Mouse (Mus musculus) olfactory bulb, adult 2 months (tissue): ENCODE results near the gene Hunk. TPM values are rescaled to one million over a fixed set of nuclear protein-coding genes. Genes with fewer than 3 reads are reported as not detected.

Experiments used
- H3K27ac ChIP-seq: fragments of 200-500 bp; 2 replicates; pipeline ENCODE4 v1.5.1; 2012; ENCODE audit warnings: low read depth, low read length; ENCODE audit not compliant: insufficient read depth
- H3K4me1 ChIP-seq: fragments of 200-500 bp; 2 replicates; pipeline ENCODE4 v1.6.1; 2012; ENCODE audit warnings: low read length; ENCODE audit not compliant: control insufficient read depth, insufficient read depth
- H3K4me3 ChIP-seq: fragments of 200-500 bp; 2 replicates; pipeline ENCODE4 v1.5.1; 2012; ENCODE audit warnings: mild to moderate bottlenecking, low read depth, low read length, moderate library complexity; ENCODE audit not compliant: insufficient read depth
- CTCF ChIP-seq: fragments of 200-500 bp; IDR thresholded peaks from 2 replicates; pipeline ENCODE4 v1.5.1; 2012; ENCODE audit warnings: low read depth, mild to moderate bottlenecking, low read length, moderate library complexity; ENCODE audit not compliant: insufficient read depth
- POLR2A ChIP-seq: fragments of 200-500 bp; IDR thresholded peaks from 2 replicates; pipeline ENCODE4 v1.6.1; 2012; ENCODE audit warnings: mild to moderate bottlenecking, low read depth, low read length, moderate library complexity; ENCODE audit not compliant: insufficient read depth
- WGBS: fragments of 180-500 bp; shearing (Covaris S2); methylation state at CpG from one replicate; pipeline ENCODE4 v1.1.7; 2018; 5-methylcytosine and 5-hydroxymethylcytosine counted together
- polyA plus RNA-seq: library from polyadenylated mRNA; stranded (reverse); fragments of >200 nt; gene quantifications from 2 replicates; pipeline ENCODE4 v1.2.4, GENCODE M21; 2012; ENCODE audit warnings: low replicate concordance; ENCODE audit not compliant: missing spikeins, insufficient read depth, insufficient read length

Gene Hunk
- polyA plus RNA-seq, 1 experiment = not detected

DNA sequence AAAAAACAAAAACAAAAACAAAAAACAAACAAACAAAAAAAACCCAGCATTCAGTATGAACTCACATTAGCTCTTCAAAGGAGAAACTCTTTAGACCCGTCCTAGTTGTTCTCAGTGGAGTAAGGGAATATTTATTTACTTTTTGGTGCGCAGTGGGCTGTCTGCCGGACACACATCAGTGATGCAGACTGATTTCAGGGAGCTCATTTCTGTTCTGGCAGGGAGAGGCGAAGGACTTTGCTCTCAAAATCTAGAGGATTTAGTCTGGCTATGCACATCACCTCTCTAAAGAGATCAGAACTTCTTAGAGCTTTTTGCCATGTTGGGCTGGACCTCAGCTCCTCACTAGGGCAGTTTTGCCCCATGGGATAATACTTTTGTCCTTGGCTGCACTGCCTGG, 2.1 kb downstream of the Hunk start:
- Histone ChIP-seq H3K27ac (no peak overlapping the region), H3K4me1 (peaks cover 21% of the 10 kb centered on the region), H3K4me3 (no peak overlapping the region)
- no peak for TF ChIP-seq POLR2A
- no peak for TF ChIP-seq CTCF
- WGBS = 78% methylated on average over 4 of the region's 4 CpGs

DNA sequence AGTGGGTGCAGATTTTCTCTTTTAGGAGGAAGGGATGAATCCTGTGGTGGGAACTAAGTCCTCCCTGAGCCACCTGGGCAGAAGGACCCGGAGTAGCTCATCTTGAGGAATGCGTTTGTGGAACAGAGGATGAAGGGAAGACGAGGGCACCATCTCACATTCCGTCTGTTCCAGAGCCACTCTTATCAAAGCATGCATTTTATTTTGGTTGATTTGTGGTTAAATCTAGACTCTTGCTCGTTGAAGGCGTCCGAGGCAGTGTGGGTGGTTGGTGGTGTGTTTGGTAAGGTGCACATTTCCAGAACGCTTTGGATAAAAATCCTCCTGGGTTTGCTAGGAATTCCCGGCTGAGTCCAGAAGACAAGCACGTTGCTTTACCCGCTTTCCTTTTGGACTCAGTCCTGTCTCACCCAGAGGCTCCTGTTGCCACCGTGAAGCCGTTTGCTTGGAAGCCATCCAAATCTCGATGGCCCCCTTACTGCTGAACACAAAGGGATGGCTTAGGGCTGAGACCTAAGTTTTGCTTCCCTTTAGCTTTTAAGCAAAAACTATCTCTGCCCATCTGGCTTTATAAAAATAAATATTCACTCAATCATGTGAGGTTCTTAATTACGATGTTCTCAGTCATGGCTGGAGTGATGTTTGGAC, 3.4 kb downstream of the Hunk start:
- no peak overlapping the region for H3K27ac ChIP-seq
- 46% methylated on average over 15 of the region's 15 CpGs for WGBS
- no peak overlapping the region for H3K4me3 ChIP-seq

DNA sequence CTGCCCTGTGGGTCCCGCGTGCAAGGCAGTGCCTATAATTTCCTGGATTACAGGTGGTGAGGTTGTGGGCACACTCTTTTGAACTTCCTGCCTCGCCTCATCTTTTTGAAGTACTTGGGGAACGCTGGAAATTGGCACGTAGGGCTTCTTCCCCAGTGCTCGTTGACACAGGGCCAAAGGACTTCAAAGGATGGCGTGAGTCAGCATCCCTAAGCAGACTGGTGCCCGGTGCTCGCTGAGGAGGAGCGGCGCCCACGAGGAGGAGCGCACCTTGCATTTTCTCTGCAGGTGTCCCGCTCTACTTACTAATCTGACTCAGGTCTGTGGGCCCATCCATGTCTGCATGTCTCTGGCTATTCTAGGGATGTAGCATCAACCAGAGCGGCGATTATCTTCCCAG, 4.9 kb downstream of the Hunk start:
- no peak overlapping the region for H3K4me3 ChIP-seq
- H3K4me1 ChIP-seq = peaks cover 20% of the 10 kb centered on the region
- no peak overlapping the region for H3K27ac ChIP-seq
- WGBS = 75% methylated on average over 16 of the region's 16 CpGs
- TF ChIP-seq POLR2A (no peak), CTCF (no peak)

More for the DNA sequence above, 3.4 kb downstream of the Hunk start:
- H3K4me1 ChIP-seq = peaks cover 21% of the 10 kb centered on the region
- TF ChIP-seq CTCF (no peak), POLR2A (no peak)

DNA sequence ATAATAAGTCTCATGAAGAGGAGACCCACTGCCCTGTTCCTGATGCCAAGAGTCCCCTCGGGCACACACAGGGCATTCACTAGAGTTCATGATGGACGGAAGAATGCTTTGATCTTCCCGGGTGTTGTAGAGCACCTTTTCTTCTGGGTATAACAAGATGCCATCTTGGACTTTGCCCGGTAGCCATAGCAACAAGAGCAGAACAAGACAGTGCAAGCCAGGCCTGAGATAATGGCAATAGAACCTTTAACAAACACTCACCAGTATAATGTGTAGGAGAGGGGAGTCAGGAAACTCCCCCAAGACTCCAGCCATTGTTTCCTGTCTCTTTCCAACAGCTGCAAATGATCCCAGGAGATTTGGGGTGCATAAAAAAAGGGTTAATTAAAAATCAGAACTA, 8.9 kb downstream of the Hunk start:
- WGBS = 62% methylated on average over 4 of the region's 4 CpGs
- Histone ChIP-seq H3K4me3 (no peak overlapping the region), H3K27ac (no peak overlapping the region), H3K4me1 (peaks cover 8% of the 10 kb centered on the region)
- TF ChIP-seq CTCF = no peak
- TF ChIP-seq POLR2A = no peak

DNA sequence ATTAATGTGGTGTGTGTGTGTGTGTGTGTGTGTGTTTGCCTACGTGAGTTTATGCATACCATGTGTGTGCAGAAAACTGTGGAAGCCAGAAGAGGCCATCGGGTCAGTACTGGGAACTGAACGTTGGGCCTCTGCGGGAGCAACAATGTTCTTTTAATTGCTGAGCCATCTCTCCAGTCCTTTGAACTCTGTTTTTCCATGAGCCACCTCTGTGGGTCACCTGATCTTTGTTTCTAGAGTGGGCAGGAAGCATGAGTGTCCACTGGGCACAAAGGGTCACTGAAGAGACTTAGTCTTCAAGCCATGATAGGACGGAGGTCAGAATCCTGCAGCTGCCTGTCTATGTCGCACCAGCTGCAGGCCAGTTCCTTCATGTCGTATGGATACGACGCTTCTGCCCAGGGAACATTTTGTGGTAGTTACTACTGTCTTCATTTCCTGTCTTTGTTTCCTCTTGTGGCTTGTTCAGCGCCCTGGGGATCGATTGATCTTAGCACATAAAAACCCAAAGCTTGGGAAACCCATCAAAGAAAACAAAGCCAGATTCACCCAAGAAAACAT, 10.3 kb downstream of the Hunk start:
- TF ChIP-seq CTCF = no peak
- no peak for TF ChIP-seq POLR2A
- H3K4me1 ChIP-seq = peaks cover 3% of the 10 kb centered on the region
- WGBS = 85% methylated on average over 11 of the region's 11 CpGs
- no peak overlapping the region for H3K4me3 ChIP-seq
- no peak overlapping the region for H3K27ac ChIP-seq

DNA sequence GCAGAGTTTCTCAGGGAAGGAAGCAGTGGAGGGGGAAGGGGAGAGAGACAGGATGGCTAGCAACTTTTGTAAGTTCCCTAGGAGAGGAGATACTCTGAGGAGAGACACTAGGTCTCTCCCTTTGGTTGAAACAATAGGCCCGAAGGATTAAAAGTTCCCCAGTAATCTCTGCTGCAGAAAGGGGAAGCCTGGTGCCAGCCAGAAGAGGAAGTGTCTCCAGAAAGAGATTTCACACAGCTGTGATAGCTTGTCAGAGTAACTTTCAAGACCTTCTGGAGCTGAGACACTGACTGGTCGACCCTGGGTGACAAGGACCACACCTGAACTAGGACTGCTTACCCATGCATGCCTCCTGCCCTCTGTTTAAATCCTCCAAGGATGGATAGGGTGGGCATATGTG, 11.1 kb downstream of the Hunk start:
- 86% methylated on average over 2 of the region's 2 CpGs for WGBS
- Histone ChIP-seq H3K4me3 (no peak overlapping the region), H3K27ac (no peak overlapping the region), H3K4me1 (peaks cover 8% of the 10 kb centered on the region)
- TF ChIP-seq CTCF (no peak), POLR2A (no peak)

DNA sequence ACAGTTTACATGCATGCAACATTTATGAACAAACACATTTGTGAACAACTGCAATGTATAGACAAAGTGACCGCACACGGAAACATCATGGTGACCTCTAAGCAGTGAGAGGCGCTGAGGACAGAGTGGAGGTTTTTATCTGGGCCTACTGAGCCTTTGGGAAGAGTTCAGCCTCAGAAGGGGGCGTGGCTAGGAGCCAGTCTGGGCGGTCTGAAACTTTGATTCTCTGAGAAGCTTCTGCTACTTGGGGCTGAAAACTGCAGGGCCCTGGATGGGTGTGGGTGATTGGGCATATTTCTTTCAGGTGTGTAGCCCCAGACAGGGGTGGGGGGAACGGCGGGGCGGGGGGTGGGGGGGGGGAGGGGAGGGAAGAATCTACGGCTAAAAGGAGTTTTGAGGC, 14.5 kb downstream of the Hunk start:
- 58% methylated on average over 6 of the region's 9 CpGs for WGBS
- Histone ChIP-seq H3K4me3 (no peak overlapping the region), H3K4me1 (peaks cover 6% of the 10 kb centered on the region; the same call in 1 of the 2 replicates), H3K27ac (no peak overlapping the region)
- TF ChIP-seq CTCF (no peak), POLR2A (no peak)

DNA sequence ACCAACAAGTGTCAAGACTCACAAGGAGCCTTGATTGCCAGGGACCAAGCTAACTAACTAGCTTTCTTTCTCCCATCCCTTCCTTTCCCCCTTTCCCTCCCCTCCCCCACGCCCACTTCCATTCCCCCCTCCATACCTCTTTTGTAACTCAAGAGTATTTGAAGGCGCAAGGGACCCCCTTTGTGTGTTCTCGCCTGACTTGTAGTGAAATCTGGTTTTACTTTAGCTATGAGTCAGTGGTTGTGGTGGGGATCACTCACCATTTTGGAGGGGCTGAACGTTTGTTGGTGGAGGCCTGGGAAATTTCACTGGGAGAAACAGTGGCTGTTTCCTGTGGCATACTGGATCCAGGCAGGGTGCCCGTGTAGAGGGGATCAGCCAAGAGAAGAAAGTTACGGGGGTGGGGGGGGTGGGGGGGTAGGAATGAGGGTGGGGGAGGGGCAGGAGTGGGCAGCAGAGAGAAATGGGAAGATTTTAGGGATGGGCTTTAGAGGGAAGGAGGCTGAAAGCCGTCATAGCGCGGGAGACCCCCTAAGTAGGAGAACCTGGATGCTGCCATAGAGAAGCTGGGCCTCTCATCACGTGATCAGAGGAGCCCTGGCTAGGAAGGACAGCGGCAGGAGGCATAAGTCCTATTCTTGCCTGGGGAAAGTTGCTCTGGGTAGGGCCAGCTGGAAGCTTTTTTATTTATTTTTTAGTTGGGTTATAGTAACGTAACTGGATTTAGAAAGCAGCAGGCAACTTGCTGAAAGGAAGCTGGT, 15.3 kb downstream of the Hunk start:
- Histone ChIP-seq H3K27ac (no peak overlapping the region), H3K4me3 (no peak overlapping the region), H3K4me1 (peaks cover 5% of the 10 kb centered on the region; the same call in 1 of the 2 replicates)
- 34% methylated on average over 12 of the region's 12 CpGs for WGBS
- TF ChIP-seq POLR2A (no peak), CTCF (no peak)

DNA sequence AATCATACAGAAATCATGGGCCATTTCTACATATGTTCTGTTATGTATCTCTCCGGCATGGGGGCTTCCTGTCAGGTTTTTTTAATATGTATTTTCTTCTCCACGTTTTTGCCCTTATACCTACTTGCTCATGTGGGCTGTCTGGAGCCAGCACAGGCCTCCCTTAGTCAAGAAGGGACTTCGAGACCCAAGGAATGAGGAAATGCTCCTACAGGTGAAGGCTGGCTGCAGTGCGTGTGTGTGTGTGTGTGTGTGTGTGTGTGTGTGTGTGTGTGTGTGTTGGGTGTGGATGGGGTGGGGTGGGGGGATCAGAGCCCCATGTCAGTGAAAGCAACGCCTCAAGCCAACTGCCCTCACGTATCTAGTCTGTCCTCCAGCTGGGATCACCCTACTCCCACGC, 16.5 kb downstream of the Hunk start:
- Histone ChIP-seq H3K4me1 (peaks cover 5% of the 10 kb centered on the region; the same call in 1 of the 2 replicates), H3K4me3 (no peak overlapping the region), H3K27ac (no peak overlapping the region)
- TF ChIP-seq CTCF (no peak), POLR2A (no peak)
- WGBS = 90% methylated on average over 7 of the region's 7 CpGs
